29 mouse cellular contexts compared by ENCODE assay signal in the genomic region with DNA sequence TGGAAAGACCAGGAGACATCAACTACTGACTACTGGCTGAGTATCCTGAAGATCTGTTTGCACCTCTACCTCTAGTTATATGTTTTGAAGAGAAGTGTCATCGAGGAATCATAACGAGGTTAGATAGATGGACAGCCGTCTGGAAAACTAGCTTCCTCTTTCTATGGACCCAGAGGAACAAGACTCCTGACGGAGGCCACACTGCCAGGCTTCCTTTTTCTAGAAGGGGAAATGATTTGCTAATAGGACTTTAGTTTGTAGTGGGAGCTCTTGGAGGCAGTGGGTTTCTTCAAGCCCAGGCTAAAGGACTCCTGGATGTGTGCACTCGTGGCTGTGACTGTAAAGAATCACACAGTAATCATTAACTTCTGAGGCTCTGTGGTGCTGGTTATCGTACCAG. TPM values are rescaled to one million over a fixed set of nuclear protein-coding genes. Genes with fewer than 3 reads are reported as not detected.
A peak's percentile ranks its signal among the peaks of the same experiment; 100 is the strongest.
DNase-seq lines count a peak whose midpoint lies in the region; ATAC-seq and TF ChIP-seq lines count a peak whose summit lies in the region.
"Had no signal": no experiment of that assay in that cellular context is flagged by ENCODE, and none has a peak within 500 bp of the region (broad histone marks: within the 10 kb centered on the region; RNA-seq: fewer than 3 reads in every experiment).

No protein-coding gene starts in this region.

- H3K9ac ChIP-seq in lung, postnatal 0 days (replicated peaks; ENCODE audit: low read depth): no peak overlapping the region
- no peak overlapping the region for H3K9ac ChIP-seq in forebrain, embryonic 13.5 days
- H3K9ac ChIP-seq: embryonic facial prominence, embryonic 15.5 days; forebrain, embryonic 12.5 days; liver, embryonic 13.5 days; lung, embryonic 14.5 days had no signal

- intact Hi-C loops in heart, postnatal 36 days (cut with DNase I): no loop called here

- 0 out of 2 replicates have a peak, but pooled peaks cover 5% of the 10 kb centered on the region for H3K4me1 ChIP-seq in lung, postnatal 0 days (ENCODE audit: insufficient read depth, low read depth, low read length)
- H3K4me1 ChIP-seq in forebrain, embryonic 13.5 days: peaks cover 12% of the 10 kb centered on the region

- no peak overlapping the region for H3K27ac ChIP-seq in lung, postnatal 0 days (ENCODE audit: low read length)
- H3K27ac ChIP-seq in forebrain, embryonic 13.5 days: no peak overlapping the region
- H3K27ac ChIP-seq: embryonic facial prominence, embryonic 10.5 days; embryonic facial prominence, embryonic 15.5 days; forebrain, embryonic 12.5 days; hindbrain, embryonic 10.5 days; kidney, postnatal 0 days; liver, embryonic 13.5 days; macrophage; midbrain, embryonic 10.5 days had no signal

- TF ChIP-seq CTCF in lung, postnatal 0 days (IDR thresholded peaks at IDR 0.05): no peak

- ATAC-seq in lung, postnatal 0 days: no peak
- peak; percentile 62 for ATAC-seq in common myeloid progenitor, adult 5-6 weeks (replicated peaks; ENCODE audit: low read depth, poor library complexity, severe bottlenecking)
- no peak for ATAC-seq in forebrain, embryonic 13.5 days
- ATAC-seq: hindbrain, embryonic 16.5 days; Patski had no signal

- H3K36me3 ChIP-seq in lung, postnatal 0 days (ENCODE audit: insufficient read depth, low read length): no peaks in the 10 kb centered on the region
- no peaks in the 10 kb centered on the region for H3K36me3 ChIP-seq in forebrain, embryonic 13.5 days (ENCODE audit: poor library complexity, severe bottlenecking)
- H3K36me3 ChIP-seq: embryonic facial prominence, embryonic 10.5 days; embryonic facial prominence, embryonic 15.5 days; forebrain, embryonic 12.5 days; hindbrain, embryonic 10.5 days; liver, embryonic 13.5 days; midbrain, embryonic 10.5 days had no signal

- H3K4me3 ChIP-seq in lung, postnatal 0 days (ENCODE audit: low read depth, low read length): no peak overlapping the region
- H3K4me3 ChIP-seq in forebrain, embryonic 13.5 days: no peak overlapping the region
- H3K4me3 ChIP-seq: embryonic facial prominence, embryonic 10.5 days; embryonic facial prominence, embryonic 15.5 days; forebrain, embryonic 12.5 days; hindbrain, embryonic 10.5 days; liver, embryonic 13.5 days; midbrain, embryonic 10.5 days had no signal

- H3K4me2 ChIP-seq in lung, postnatal 0 days (replicated peaks; ENCODE audit: low read depth, low read length): no peak overlapping the region
- no peak overlapping the region for H3K4me2 ChIP-seq in forebrain, embryonic 13.5 days
- H3K4me2 ChIP-seq: embryonic facial prominence, embryonic 15.5 days; forebrain, embryonic 12.5 days; heart, embryonic 11.5 days; liver, embryonic 13.5 days; lung, embryonic 14.5 days had no signal

- 65% methylated on average over 6 of the region's 6 CpGs for WGBS in lung, postnatal 0 days
- 85% methylated on average over 6 of the region's 6 CpGs for WGBS in forebrain, embryonic 13.5 days

- no peaks in the 10 kb centered on the region for H3K27me3 ChIP-seq in lung, postnatal 0 days (replicated peaks; ENCODE audit: insufficient read depth, low read length)
- peaks cover 33% of the 10 kb centered on the region for H3K27me3 ChIP-seq in forebrain, embryonic 13.5 days
- H3K27me3 ChIP-seq: CH12.LX, Patski had no signal

- no peak for TF ChIP-seq EP300 in lung, postnatal 0 days (IDR thresholded peaks at IDR 0.05)

- no peaks in the 10 kb centered on the region for H3K9me3 ChIP-seq in lung, postnatal 0 days (ENCODE audit: low read length)
- H3K9me3 ChIP-seq in forebrain, embryonic 13.5 days (replicated peaks): no peaks in the 10 kb centered on the region
- H3K9me3 ChIP-seq: embryonic facial prominence, embryonic 10.5 days; embryonic facial prominence, embryonic 15.5 days; forebrain, embryonic 12.5 days; hindbrain, embryonic 10.5 days; liver, embryonic 13.5 days; midbrain, embryonic 10.5 days had no signal

- peak; percentile 35 for DNase-seq in lung, postnatal 0 days (ENCODE audit: low spot score)
- no peak for DNase-seq in lung, postnatal 14 days
- peak; percentile 35 for DNase-seq in MEL-GATA-1-ER (ENCODE audit: extremely low read depth, low read depth)
- DNase-seq in monocyte, adult 2 months (ENCODE audit: low read depth in 1 of 2, low spot score in 2 of 2): peak; percentile 21 to 39
- DNase-seq in heart, postnatal 36 days: no peak
- DNase-seq in c-Kit-positive CD71-positive TER-119-positive erythroid progenitor cells, embryonic 14.5 days (ENCODE audit: low spot score): no peak
- DNase-seq: adrenal gland, postnatal 14 days; cerebellum, adult 2 months; gastrocnemius, postnatal 10 days; kidney, adult 2 months; liver, embryonic 13.5 days; lung, embryonic 14.5 days; retina, postnatal 1 day; right cerebral cortex, postnatal 14 days; thymus, postnatal 14 days had no signal

RNA-seq across cellular contexts. Expression of a gene that starts 2.6 kb away (rescaled TPM):
- polyA plus RNA-seq in lung, postnatal 0 days (2015; fragmentation: Nextera tagmentation; extraction: Ambion mirVana): 6.3 and 8.2 TPM in 2 replicates
- 1.4 and 4.2 TPM in 2 replicates for total RNA-seq in common myeloid progenitor, adult 5-6 weeks (2017)
- total RNA-seq in heart, postnatal 36 days (2021): 1 to 10 TPM; 1.8 to 2.4 TPM
- polyA plus RNA-seq in forebrain, embryonic 13.5 days (2015; fragmentation: Nextera tagmentation; extraction: Ambion mirVana): 0.65 and 0.85 TPM in 2 replicates
- total RNA-seq: CH12.LX had no signal
- polyA plus RNA-seq: C2C12, Patski had no signal

Comparison
In these comparisons a context has a peak if more than half of its experiments do, and no peak if none do; other contexts are left out.
1. DNase-seq: peak in lung, postnatal 0 days (single experiment), MEL-GATA-1-ER (single experiment) and monocyte, adult 2 months (2 of 2); none in lung, postnatal 14 days (single experiment), heart, postnatal 36 days (0 of 2) and c-Kit-positive CD71-positive TER-119-positive erythroid progenitor cells, embryonic 14.5 days (single experiment).